Mouse (Mus musculus): Measurements from ENCODE around the gene Tfap2a. TPM values are rescaled to one million over a fixed set of nuclear protein-coding genes. Genes with fewer than 3 reads are reported as not detected.

Gene Tfap2a
- polyA plus RNA-seq, 1 experiment from 2014 or later, result 6.5 TPM

- WGBS, result under 1% methylated on average over 7 of the region's 7 CpGs
- Histone ChIP-seq H3K9ac (replicated peaks) (no peak overlapping the region), H3K4me2 (no peak overlapping the region), H3K27me3 (replicated peaks) (peaks cover 97% of the 10 kb centered on the region), H3K9me3 (replicated peaks) (0 out of 2 replicates have a peak, but pooled peaks cover 5% of the 10 kb centered on the region), H3K27ac (replicated peaks) (no peak overlapping the region), H3K4me1 (peaks cover 27% of the 10 kb centered on the region), H3K4me3 (replicated peaks) (no peak overlapping the region), H3K36me3 (no peaks in the 10 kb centered on the region)
- no peak for ATAC-seq (ENCODE audit: low FRiP score)
These were observed 3.3 kb upstream of the Tfap2a start for GRCm38 (mm10) chr13:40741436-40741835.

- Histone ChIP-seq H3K9ac (replicated peaks) (no peak overlapping the region), H3K4me1 (peaks cover 27% of the 10 kb centered on the region), H3K9me3 (replicated peaks) (0 out of 2 replicates have a peak, but pooled peaks cover 2% of the 10 kb centered on the region), H3K36me3 (no peaks in the 10 kb centered on the region), H3K4me2 (no peak overlapping the region), H3K27me3 (replicated peaks) (peaks cover 97% of the 10 kb centered on the region), H3K27ac (replicated peaks) (no peak overlapping the region), H3K4me3 (replicated peaks) (no peak overlapping the region)
- WGBS, result 3% methylated on average over 19 of the region's 19 CpGs
- ATAC-seq (ENCODE audit: low FRiP score), result no peak
These were observed 2.7 kb upstream of the Tfap2a start for GRCm38 (mm10) chr13:40740727-40741360.

- Histone ChIP-seq H3K4me2 (no peak overlapping the region), H3K4me1 (peaks cover 26% of the 10 kb centered on the region), H3K36me3 (no peaks in the 10 kb centered on the region), H3K9ac (replicated peaks) (no peak overlapping the region), H3K4me3 (replicated peaks) (no peak overlapping the region), H3K27me3 (replicated peaks) (peaks cover 94% of the 10 kb centered on the region), H3K9me3 (replicated peaks) (no peaks in the 10 kb centered on the region), H3K27ac (replicated peaks) (no peak overlapping the region)
- WGBS, result under 1% methylated on average over 10 of the region's 10 CpGs
- no peak for ATAC-seq (ENCODE audit: low FRiP score)
These were observed 1.7 kb upstream of the Tfap2a start for GRCm38 (mm10) chr13:40739901-40740300.

- no peak for ATAC-seq (ENCODE audit: low FRiP score)
- no peak overlapping the region for H3K4me3 ChIP-seq (replicated peaks)
- WGBS, result under 1% methylated on average over 17 of the region's 17 CpGs
These were observed 1.0 kb upstream of the Tfap2a start for GRCm38 (mm10) chr13:40739121-40739650.

GRCm38 (mm10) chr13:40737761-40738160 lies 415 bp downstream of the Tfap2a start:
- H3K4me1 ChIP-seq, result peaks cover 39% of the 10 kb centered on the region

More at GRCm38 (mm10) chr13:40739121-40739650, 1.0 kb upstream of the Tfap2a start:
- Histone ChIP-seq H3K27ac (replicated peaks) (no peak overlapping the region), H3K9me3 (replicated peaks) (no peaks in the 10 kb centered on the region), H3K27me3 (replicated peaks) (peaks cover 94% of the 10 kb centered on the region), H3K4me1 (peaks cover 24% of the 10 kb centered on the region), H3K9ac (replicated peaks) (no peak overlapping the region), H3K4me2 (no peak overlapping the region), H3K36me3 (no peaks in the 10 kb centered on the region)

GRCm38 (mm10) chr13:40737099-40737498 lies 1.1 kb downstream of the Tfap2a start:
- Histone ChIP-seq H3K27me3 (replicated peaks) (peaks cover 86% of the 10 kb centered on the region), H3K9ac (replicated peaks) (no peak overlapping the region), H3K27ac (replicated peaks) (no peak overlapping the region), H3K36me3 (no peaks in the 10 kb centered on the region), H3K4me3 (replicated peaks) (no peak overlapping the region), H3K4me1 (peaks cover 41% of the 10 kb centered on the region), H3K9me3 (replicated peaks) (no peaks in the 10 kb centered on the region), H3K4me2 (no peak overlapping the region)
- ATAC-seq (ENCODE audit: low FRiP score), result no peak
- 8% methylated on average over 15 of the region's 15 CpGs for WGBS

More at GRCm38 (mm10) chr13:40737761-40738160, 415 bp downstream of the Tfap2a start:
- no peaks in the 10 kb centered on the region for H3K9me3 ChIP-seq (replicated peaks)
- WGBS, result under 1% methylated on average over 22 of the region's 22 CpGs
- H3K9ac ChIP-seq (replicated peaks), result no peak overlapping the region
- no peaks in the 10 kb centered on the region for H3K36me3 ChIP-seq
- peaks cover 91% of the 10 kb centered on the region for H3K27me3 ChIP-seq (replicated peaks)
- H3K4me3 ChIP-seq (replicated peaks), result 0 out of 2 replicates have a peak overlapping the region, but pooled peaks have one; percentile 14
- H3K4me2 ChIP-seq, result peak overlapping the region; percentile 34
- H3K27ac ChIP-seq (replicated peaks), result no peak overlapping the region
- ATAC-seq (ENCODE audit: low FRiP score), result no peak

- WGBS, result 15% methylated on average over 19 of the region's 19 CpGs
- ATAC-seq (ENCODE audit: low FRiP score), result no peak
- H3K4me2 ChIP-seq, result peak overlapping the region; percentile 17; the same call in 1 of the 2 replicates
These were observed 1.9 kb downstream of the Tfap2a start for GRCm38 (mm10) chr13:40736107-40736780.

GRCm38 (mm10) chr13:40735416-40736106 lies 2.6 kb downstream of the Tfap2a start:
- Histone ChIP-seq H3K9me3 (replicated peaks) (no peaks in the 10 kb centered on the region), H3K9ac (replicated peaks) (no peak overlapping the region), H3K27me3 (replicated peaks) (peaks cover 76% of the 10 kb centered on the region), H3K4me3 (replicated peaks) (no peak overlapping the region), H3K27ac (replicated peaks) (no peak overlapping the region), H3K4me2 (peak overlapping the region; percentile 17; the same call in 1 of the 2 replicates), H3K36me3 (no peaks in the 10 kb centered on the region), H3K4me1 (peaks cover 47% of the 10 kb centered on the region)
- no peak for ATAC-seq (ENCODE audit: low FRiP score)
- 9% methylated on average over 17 of the region's 17 CpGs for WGBS

More at GRCm38 (mm10) chr13:40736107-40736780, 1.9 kb downstream of the Tfap2a start:
- Histone ChIP-seq H3K4me3 (replicated peaks) (no peak overlapping the region), H3K27me3 (replicated peaks) (peaks cover 83% of the 10 kb centered on the region), H3K27ac (replicated peaks) (no peak overlapping the region), H3K4me1 (peaks cover 41% of the 10 kb centered on the region), H3K9ac (replicated peaks) (no peak overlapping the region), H3K9me3 (replicated peaks) (no peaks in the 10 kb centered on the region), H3K36me3 (no peaks in the 10 kb centered on the region)

GRCm38 (mm10) chr13:40734316-40734965 lies 3.7 kb downstream of the Tfap2a start:
- Histone ChIP-seq H3K4me1 (peaks cover 51% of the 10 kb centered on the region), H3K4me2 (peak overlapping the region; percentile 67), H3K9me3 (replicated peaks) (no peaks in the 10 kb centered on the region), H3K27ac (replicated peaks) (no peak overlapping the region), H3K36me3 (no peaks in the 10 kb centered on the region), H3K4me3 (replicated peaks) (peak overlapping the region; percentile 46), H3K27me3 (replicated peaks) (peaks cover 66% of the 10 kb centered on the region), H3K9ac (replicated peaks) (no peak overlapping the region)
- ATAC-seq (ENCODE audit: low FRiP score), result no peak
- under 1% methylated on average over 33 of the region's 33 CpGs for WGBS

- Histone ChIP-seq H3K9me3 (replicated peaks) (no peaks in the 10 kb centered on the region), H3K4me2 (peak overlapping the region; percentile 67), H3K27ac (replicated peaks) (0 out of 2 replicates have a peak overlapping the region, but pooled peaks have one; percentile 23), H3K36me3 (no peaks in the 10 kb centered on the region), H3K4me3 (replicated peaks) (peak overlapping the region; percentile 46), H3K9ac (replicated peaks) (peak overlapping the region; percentile 18; the same call in 1 of the 2 replicates), H3K4me1 (peaks cover 46% of the 10 kb centered on the region), H3K27me3 (replicated peaks) (peaks cover 58% of the 10 kb centered on the region)
- ATAC-seq (ENCODE audit: low FRiP score), result no peak
- WGBS, result under 1% methylated on average over 37 of the region's 38 CpGs
These were observed 4.5 kb downstream of the Tfap2a start for GRCm38 (mm10) chr13:40733542-40734151.

All from neural tube, embryonic 15.5 days (tissue).